Mouse (Mus musculus) forebrain, postnatal 0 days (tissue): ENCODE results near the gene Obp2b. TPM values are rescaled to one million over a fixed set of nuclear protein-coding genes. Genes with fewer than 3 reads are reported as not detected.
"Not testable (repeated sequence)": the region's sequence is repeated elsewhere in the genome, so short reads cannot be mapped to it uniquely, and the experiment has no call there.

Experiments used
- ATAC-seq: fragments of 200-750 bp; cut with Nextera tagmentation; 2 replicates; pipeline ENCODE4 v1.8.0; 2017; ENCODE audit warnings: mild to moderate bottlenecking, moderate library complexity
- DNase-seq: peaks from one replicate; pipeline ENCODE4 v3.0.0-alpha.2; 2015
- H3K27ac ChIP-seq: fragments of 300-500 bp; sonication (generic); 2 replicates; pipeline ENCODE4 v1.5.1; 2014; ENCODE audit warnings: low read depth, mild to moderate bottlenecking, antibody characterized with exemption, low read length, moderate library complexity, mixed read lengths
- H3K27me3 ChIP-seq: fragments of 300-500 bp; sonication (generic); 2 replicates; pipeline ENCODE4 v1.6.1; 2014; ENCODE audit warnings: mild to moderate bottlenecking, low read length, mixed read lengths; ENCODE audit not compliant: insufficient read depth
- H3K36me3 ChIP-seq: fragments of 300-500 bp; sonication (generic); 2 replicates; pipeline ENCODE4 v1.6.1; 2014; ENCODE audit warnings: mild to moderate bottlenecking, moderate library complexity; ENCODE audit not compliant: insufficient read depth
- H3K4me1 ChIP-seq: fragments of 300-500 bp; sonication (generic); 2 replicates; pipeline ENCODE4 v1.6.1; 2014; ENCODE audit warnings: antibody characterized with exemption; ENCODE audit not compliant: insufficient read depth
- H3K4me2 ChIP-seq: fragments of 300-500 bp; sonication (generic); 2 replicates; pipeline ENCODE4 v1.6.1; 2014; ENCODE audit warnings: low read depth, mild to moderate bottlenecking, moderate library complexity
- H3K4me3 ChIP-seq: fragments of 300-500 bp; sonication (generic); 2 replicates; pipeline ENCODE4 v1.5.1; 2014; ENCODE audit warnings: low read depth, low read length, mixed read lengths
- H3K9ac ChIP-seq: fragments of 300-500 bp; sonication (generic); 2 replicates; pipeline ENCODE4 v1.6.1; 2014; ENCODE audit warnings: mild to moderate bottlenecking
- H3K9me3 ChIP-seq: fragments of 300-500 bp; sonication (generic); 2 replicates; pipeline ENCODE4 v1.6.1; 2016; ENCODE audit warnings: low read length
- CTCF ChIP-seq: sonication (generic); IDR thresholded peaks from 2 replicates; pipeline ENCODE4 v1.5.1; 2016; ENCODE audit warnings: antibody characterized with exemption, control low read depth, low read depth
- WGBS: fragments of 180-500 bp; shearing (Covaris S2); extraction: QIAGEN DNeasy Blood & Tissue Kit; methylation state at CpG from one replicate; pipeline ENCODE4 v1.1.7; 2014; 5-methylcytosine and 5-hydroxymethylcytosine counted together
- polyA plus RNA-seq: library from polyadenylated mRNA; unstranded; fragments of >200 nt; fragmentation: Nextera tagmentation; extraction: Ambion mirVana; gene quantifications from 2 replicates; pipeline ENCODE4 v1.2.1, GENCODE M21; 2015
- total RNA-seq: library from RNA; depleted of rRNA; stranded (reverse); fragments of >200 nt; gene quantifications from 2 replicates; pipeline ENCODE4 v1.2.3, GENCODE M21; 2014

Gene Obp2b
- total and polyA plus RNA-seq, 2 experiments from 2014 or later: not detected

GRCm38 (mm10) chr2:25706643-25707481 is 29.9 kb upstream of the Obp2b start, which contains the start of gene Bmyc:
Gene Bmyc (plus strand): TSS chr2:25706739.
- WGBS: under 1% methylated on average over 78 of the region's 78 CpGs
- peak; percentile 87 for TF ChIP-seq CTCF

GRCm38 (mm10) chr2:25708121-25708520 is 28.7 kb upstream of the Obp2b start:
- Histone ChIP-seq H3K9ac (no peak overlapping the region), H3K27ac (no peak overlapping the region), H3K36me3 (no peaks in the 10 kb centered on the region; the same call in 1 of the 2 replicates), H3K9me3 (no peaks in the 10 kb centered on the region), H3K4me1 (peaks cover 9% of the 10 kb centered on the region), H3K27me3 (no peaks in the 10 kb centered on the region), H3K4me3 (peak overlapping the region; percentile 79; the same call in 1 of the 2 replicates), H3K4me2 (peak overlapping the region; percentile 85)
- peak; percentile 56 for TF ChIP-seq CTCF
- WGBS: 87% methylated on average over 2 of the region's 2 CpGs
- peak; percentile 25 for DNase-seq
- no peak for ATAC-seq

More at GRCm38 (mm10) chr2:25706643-25707481, 29.9 kb upstream of the Obp2b start, which contains the start of gene Bmyc:
- Histone ChIP-seq H3K27ac (peak within 1 kb of the TSS; percentile 93), H3K27me3 (no peaks in the 10 kb centered on the region), H3K4me3 (peak within 1 kb of the TSS; percentile 79), H3K9ac (peak within 1 kb of the TSS; percentile 86), H3K4me2 (peak within 1 kb of the TSS; percentile 85), H3K4me1 (peaks cover 9% of the 10 kb centered on the region), H3K9me3 (no peaks in the 10 kb centered on the region), H3K36me3 (no peaks in the 10 kb centered on the region; the same call in 1 of the 2 replicates)
- peak; percentile 93 for DNase-seq
- peak; percentile 97 for ATAC-seq

GRCm38 (mm10) chr2:25709056-25709455 is 27.8 kb upstream of the Obp2b start:
- H3K36me3 ChIP-seq, H3K9me3 ChIP-seq, DNase-seq, H3K27ac ChIP-seq, H3K4me1 ChIP-seq, H3K4me3 ChIP-seq, ATAC-seq, H3K27me3 ChIP-seq, H3K9ac ChIP-seq: not testable (repeated sequence)
- WGBS: 90% methylated on average over 1 of the region's 1 CpGs
- H3K4me2 ChIP-seq: peak overlapping the region; percentile 85; the same call in 1 of the 2 replicates

GRCm38 (mm10) chr2:25709791-25710190 is 27.0 kb upstream of the Obp2b start:
- not testable (repeated sequence) for H3K4me1 ChIP-seq, H3K36me3 ChIP-seq, H3K4me2 ChIP-seq, ATAC-seq, DNase-seq, H3K27ac ChIP-seq, H3K27me3 ChIP-seq, H3K9me3 ChIP-seq, H3K4me3 ChIP-seq, H3K9ac ChIP-seq
- WGBS: 46% methylated on average over 2 of the region's 2 CpGs

- WGBS: 29% methylated on average over 3 of the region's 3 CpGs
- not testable (repeated sequence) for H3K36me3 ChIP-seq, H3K4me2 ChIP-seq, ATAC-seq, H3K4me3 ChIP-seq, H3K9ac ChIP-seq, H3K9me3 ChIP-seq, H3K4me1 ChIP-seq, H3K27ac ChIP-seq, H3K27me3 ChIP-seq, DNase-seq
These were observed 25.2 kb upstream of the Obp2b start for GRCm38 (mm10) chr2:25711641-25712040.

- no peak overlapping the region for H3K4me2 ChIP-seq
- H3K4me1 ChIP-seq: no peaks in the 10 kb centered on the region
- no peaks in the 10 kb centered on the region for H3K27me3 ChIP-seq
- H3K36me3 ChIP-seq: no peaks in the 10 kb centered on the region
- H3K9me3 ChIP-seq: no peaks in the 10 kb centered on the region
- H3K9ac ChIP-seq: no peak overlapping the region
- H3K27ac ChIP-seq: no peak overlapping the region
- no peak overlapping the region for H3K4me3 ChIP-seq
- no peak for TF ChIP-seq CTCF
- no peak for ATAC-seq
- no peak for DNase-seq
These were observed 19.6 kb upstream of the Obp2b start for GRCm38 (mm10) chr2:25717222-25717621.

- Histone ChIP-seq H3K27me3 (no peaks in the 10 kb centered on the region), H3K4me1 (no peaks in the 10 kb centered on the region), H3K36me3 (no peaks in the 10 kb centered on the region), H3K4me2 (no peak overlapping the region), H3K9me3 (no peaks in the 10 kb centered on the region), H3K27ac (no peak overlapping the region), H3K4me3 (no peak overlapping the region), H3K9ac (no peak overlapping the region)
- DNase-seq (no peak), ATAC-seq (no peak)
- no peak for TF ChIP-seq CTCF
- 62% methylated on average over 2 of the region's 2 CpGs for WGBS
These were observed 3.4 kb upstream of the Obp2b start for GRCm38 (mm10) chr2:25733199-25733930.
